Mouse (Mus musculus) hindbrain, embryonic 15.5 days (tissue): ENCODE data around the gene Olfr1392. TPM values are rescaled to one million over a fixed set of nuclear protein-coding genes. Genes with fewer than 3 reads are reported as not detected.
"Not testable (repeated sequence)": the region's sequence is repeated elsewhere in the genome, so short reads cannot be mapped to it uniquely, and the experiment has no call there.

Source experiments
- ATAC-seq: fragments of 200-750 bp; cut with Nextera tagmentation; 2 replicates; pipeline ENCODE4 v1.8.0; 2017; ENCODE audit warnings: low read depth, moderate number of reproducible peaks, moderate TSS enrichment; ENCODE audit not compliant: low FRiP score
- H3K27ac ChIP-seq: fragments of 300-500 bp; sonication (generic); replicated peaks from 2 replicates; pipeline ENCODE4 v1.5.1; 2015; ENCODE audit warnings: mild to moderate bottlenecking, inconsistent platforms
- H3K27me3 ChIP-seq: fragments of 300-500 bp; sonication (generic); 2 replicates; pipeline ENCODE4 v1.6.1; 2015; ENCODE audit warnings: control low read depth, inconsistent platforms
- H3K36me3 ChIP-seq: fragments of 300-500 bp; sonication (generic); 2 replicates; pipeline ENCODE4 v1.6.1; 2015; ENCODE audit warnings: control low read depth, inconsistent platforms
- H3K4me1 ChIP-seq: fragments of 300-500 bp; sonication (generic); replicated peaks from 2 replicates; pipeline ENCODE4 v1.6.1; 2015; ENCODE audit warnings: control low read depth, inconsistent platforms
- H3K4me2 ChIP-seq: fragments of 300-500 bp; sonication (generic); 2 replicates; pipeline ENCODE4 v1.6.1; 2015; ENCODE audit warnings: moderate library complexity, mild to moderate bottlenecking, inconsistent platforms
- H3K4me3 ChIP-seq: fragments of 300-500 bp; sonication (generic); 2 replicates; pipeline ENCODE4 v1.5.1; 2015; ENCODE audit warnings: mild to moderate bottlenecking, inconsistent platforms
- H3K9ac ChIP-seq: fragments of 300-500 bp; sonication (generic); 2 replicates; pipeline ENCODE4 v1.6.1; 2015; ENCODE audit warnings: inconsistent platforms
- H3K9me3 ChIP-seq: fragments of 300-500 bp; sonication (generic); 2 replicates; pipeline ENCODE4 v1.6.1; 2016; ENCODE audit warnings: control low read depth, inconsistent platforms
- WGBS: fragments of 180-500 bp; shearing (Covaris S2); methylation state at CpG from one replicate; pipeline ENCODE4 v1.1.7; 2015; 5-methylcytosine and 5-hydroxymethylcytosine counted together
- polyA plus RNA-seq: library from polyadenylated mRNA; unstranded; fragments of >200 nt; fragmentation: Nextera tagmentation; extraction: Ambion mirVana; gene quantifications from 2 replicates; pipeline ENCODE4 v1.2.1, GENCODE M21; 2015

Olfr1392 gene
- polyA plus RNA-seq: not detected in 2 replicates

GRCm38 (mm10) chr11:49284982-49285381 is at the start of gene Olfr1392:
TSS of gene Olfr1392 (plus strand) at chr11:49285282.
- ATAC-seq, H3K4me2 ChIP-seq, H3K4me1 ChIP-seq, H3K9me3 ChIP-seq, H3K27me3 ChIP-seq, H3K36me3 ChIP-seq, H3K4me3 ChIP-seq, H3K9ac ChIP-seq, H3K27ac ChIP-seq: not testable (repeated sequence)
- 48% methylated on average over 1 of the region's 1 CpGs for WGBS

GRCm38 (mm10) chr11:49235459-49236207 is 49.4 kb upstream of the Olfr1392 start:
- no peaks in the 10 kb centered on the region for H3K4me1 ChIP-seq
- ATAC-seq: no peak
- no peak overlapping the region for H3K27ac ChIP-seq
- H3K27me3 ChIP-seq: no peaks in the 10 kb centered on the region
- H3K4me3 ChIP-seq: no peak overlapping the region
- H3K36me3 ChIP-seq: no peaks in the 10 kb centered on the region
- no peak overlapping the region for H3K4me2 ChIP-seq
- no peak overlapping the region for H3K9ac ChIP-seq
- WGBS: 73% methylated on average over 3 of the region's 3 CpGs
- H3K9me3 ChIP-seq: no peaks in the 10 kb centered on the region

GRCm38 (mm10) chr11:49236891-49237290 is 48.2 kb upstream of the Olfr1392 start:
- Histone ChIP-seq H3K27ac (no peak overlapping the region), H3K9me3 (no peaks in the 10 kb centered on the region), H3K4me3 (no peak overlapping the region), H3K9ac (no peak overlapping the region), H3K4me1 (no peaks in the 10 kb centered on the region), H3K36me3 (no peaks in the 10 kb centered on the region), H3K27me3 (no peaks in the 10 kb centered on the region), H3K4me2 (no peak overlapping the region)
- WGBS: 60% methylated on average over 1 of the region's 1 CpGs
- no peak for ATAC-seq

- WGBS: 86% methylated on average over 2 of the region's 2 CpGs
- no peak for ATAC-seq
These were observed 47.5 kb upstream of the Olfr1392 start for GRCm38 (mm10) chr11:49237532-49237931.

GRCm38 (mm10) chr11:49240310-49240709 is 44.8 kb upstream of the Olfr1392 start:
- H3K27me3 ChIP-seq: no peaks in the 10 kb centered on the region
- no peak for ATAC-seq
- peaks cover 16% of the 10 kb centered on the region for H3K4me1 ChIP-seq
- H3K4me2 ChIP-seq: no peak overlapping the region
- WGBS: 94% methylated on average over 1 of the region's 1 CpGs
- no peaks in the 10 kb centered on the region for H3K9me3 ChIP-seq
- no peak overlapping the region for H3K27ac ChIP-seq
- H3K36me3 ChIP-seq: no peaks in the 10 kb centered on the region
- H3K9ac ChIP-seq: no peak overlapping the region
- no peak overlapping the region for H3K4me3 ChIP-seq

More at GRCm38 (mm10) chr11:49237532-49237931, 47.5 kb upstream of the Olfr1392 start:
- Histone ChIP-seq H3K27ac (no peak overlapping the region), H3K36me3 (no peaks in the 10 kb centered on the region), H3K27me3 (no peaks in the 10 kb centered on the region), H3K9ac (no peak overlapping the region), H3K4me2 (no peak overlapping the region), H3K4me3 (no peak overlapping the region), H3K9me3 (no peaks in the 10 kb centered on the region), H3K4me1 (no peaks in the 10 kb centered on the region)

GRCm38 (mm10) chr11:49240874-49241273 is 44.2 kb upstream of the Olfr1392 start:
- Histone ChIP-seq H3K4me1 (peaks cover 22% of the 10 kb centered on the region), H3K27ac (no peak overlapping the region), H3K9ac (no peak overlapping the region), H3K9me3 (no peaks in the 10 kb centered on the region), H3K4me2 (no peak overlapping the region), H3K27me3 (no peaks in the 10 kb centered on the region), H3K36me3 (no peaks in the 10 kb centered on the region), H3K4me3 (no peak overlapping the region)
- 83% methylated on average over 4 of the region's 4 CpGs for WGBS
- ATAC-seq: no peak

DNA sequence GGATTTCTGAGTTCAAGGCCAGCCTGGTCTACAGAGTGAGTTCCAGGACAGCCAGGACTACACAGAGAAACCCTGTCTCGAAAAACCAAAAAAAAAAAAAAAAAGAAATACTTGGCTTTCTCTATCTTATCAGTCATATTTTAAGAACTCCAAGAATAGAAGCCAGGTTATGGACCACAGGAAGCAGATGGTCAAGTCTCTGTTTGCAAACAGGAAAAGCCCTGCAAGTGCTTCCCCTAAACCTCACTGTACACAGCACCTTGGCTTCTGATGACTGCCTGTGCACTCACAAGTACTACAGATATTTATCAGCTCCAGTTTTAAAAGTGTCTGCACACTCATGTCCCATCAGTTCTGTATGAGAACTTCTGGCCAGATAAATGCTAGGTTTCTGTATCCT is 43.6 kb upstream of the Olfr1392 start:
- no peak overlapping the region for H3K4me3 ChIP-seq
- WGBS: 67% methylated on average over 1 of the region's 1 CpGs
- no peak overlapping the region for H3K27ac ChIP-seq
- no peak overlapping the region for H3K9ac ChIP-seq
- H3K27me3 ChIP-seq: no peaks in the 10 kb centered on the region
- H3K4me1 ChIP-seq: peaks cover 28% of the 10 kb centered on the region
- H3K36me3 ChIP-seq: no peaks in the 10 kb centered on the region
- H3K9me3 ChIP-seq: no peaks in the 10 kb centered on the region
- no peak for ATAC-seq
- H3K4me2 ChIP-seq: no peak overlapping the region

GRCm38 (mm10) chr11:49242944-49243626 is 42.0 kb upstream of the Olfr1392 start:
- Histone ChIP-seq H3K36me3 (no peaks in the 10 kb centered on the region), H3K9ac (peak overlapping the region; percentile 75), H3K4me3 (peak overlapping the region; percentile 79), H3K27ac (peak overlapping the region; percentile 94), H3K4me1 (peaks cover 38% of the 10 kb centered on the region), H3K27me3 (no peaks in the 10 kb centered on the region), H3K4me2 (peak overlapping the region; percentile 58), H3K9me3 (no peaks in the 10 kb centered on the region)
- ATAC-seq: peak; percentile 4; the same call in 1 of the 2 replicates
- WGBS: 22% methylated on average over 11 of the region's 11 CpGs

DNA sequence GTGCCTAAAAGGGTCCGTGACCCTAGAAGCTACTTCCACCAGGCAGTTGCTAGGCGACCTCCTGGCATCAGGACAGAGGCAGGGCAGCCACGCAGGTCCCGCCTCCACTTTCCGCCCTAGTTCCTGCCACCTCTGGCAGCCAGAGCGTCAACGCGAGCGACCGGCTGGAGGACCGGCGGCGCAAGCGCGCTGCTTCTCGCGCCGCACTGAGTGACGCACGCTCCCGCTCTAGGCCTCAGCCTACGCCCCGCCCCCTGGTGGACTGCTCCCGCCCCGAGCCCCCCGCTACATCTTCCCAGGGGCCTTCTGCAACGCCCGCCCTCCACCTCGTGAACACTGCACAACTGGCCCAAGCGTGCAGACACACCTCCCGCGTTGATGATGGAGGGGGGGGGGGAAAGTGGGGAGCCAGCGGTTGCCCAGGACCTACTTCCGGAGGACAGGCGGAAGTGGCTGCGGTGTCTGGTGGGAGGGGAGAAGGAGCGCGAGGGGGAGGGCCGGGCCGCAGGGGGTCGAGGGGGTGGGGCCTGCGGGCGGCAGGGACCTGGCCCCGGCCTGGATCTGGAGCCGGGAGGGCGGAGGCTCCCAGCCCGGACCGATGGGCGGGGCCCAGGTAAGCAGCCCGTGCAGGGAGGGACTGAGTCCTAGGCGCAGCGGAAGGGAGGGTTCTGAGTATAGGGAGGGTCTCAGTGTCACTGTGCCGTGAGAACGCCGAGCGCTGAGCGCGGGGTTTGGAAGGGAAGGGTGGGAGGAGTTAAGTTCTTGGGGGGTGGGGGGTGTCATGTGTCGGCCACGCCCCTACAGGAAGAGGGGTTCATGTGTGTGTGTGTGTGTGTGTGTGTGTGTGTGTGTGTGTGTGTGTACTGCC is 41.1 kb upstream of the Olfr1392 start, which contains the start of gene Mgat1:
Mgat1 (plus strand) TSS at position 465 of the 868 bp plus-strand sequence.
- Histone ChIP-seq H3K27ac (peak within 1 kb of the TSS; percentile 94), H3K4me1 (peaks cover 42% of the 10 kb centered on the region), H3K4me2 (peak within 1 kb of the TSS; percentile 58), H3K9me3 (no peaks in the 10 kb centered on the region), H3K4me3 (peak within 1 kb of the TSS; percentile 79), H3K27me3 (no peaks in the 10 kb centered on the region), H3K9ac (peak within 1 kb of the TSS; percentile 75), H3K36me3 (no peaks in the 10 kb centered on the region)
- WGBS: under 1% methylated on average over 55 of the region's 60 CpGs
- peak; percentile 98 for ATAC-seq

- Histone ChIP-seq H3K4me2 (peak overlapping the region; percentile 58), H3K9me3 (no peaks in the 10 kb centered on the region), H3K9ac (peak overlapping the region; percentile 75), H3K4me1 (peaks cover 44% of the 10 kb centered on the region), H3K4me3 (peak overlapping the region; percentile 79), H3K36me3 (no peaks in the 10 kb centered on the region), H3K27ac (peak overlapping the region; percentile 94), H3K27me3 (no peaks in the 10 kb centered on the region)
- 1% methylated on average over 4 of the region's 4 CpGs for WGBS
- no peak for ATAC-seq
These were observed 40.5 kb upstream of the Olfr1392 start for GRCm38 (mm10) chr11:49244595-49244930.

- Histone ChIP-seq H3K9ac (peak overlapping the region; percentile 16; the same call in 1 of the 2 replicates), H3K36me3 (no peaks in the 10 kb centered on the region), H3K4me1 (peaks cover 50% of the 10 kb centered on the region), H3K27me3 (no peaks in the 10 kb centered on the region), H3K27ac (no peak overlapping the region), H3K4me2 (peak overlapping the region; percentile 58), H3K4me3 (peak overlapping the region; percentile 79), H3K9me3 (no peaks in the 10 kb centered on the region)
- WGBS: 25% methylated on average over 7 of the region's 7 CpGs
- ATAC-seq: no peak
These were observed 39.9 kb upstream of the Olfr1392 start for GRCm38 (mm10) chr11:49245176-49245575.
